Mouse (Mus musculus) Muller cell, postnatal 12 days (primary cell): ENCODE measurements around the gene Psmb5.

Source experiments
- DNase-seq: peaks from one replicate; pipeline ENCODE4 v3.0.0-alpha.2; 2015; ENCODE audit errors: inconsistent ontology term

Psmb5 gene

DNA sequence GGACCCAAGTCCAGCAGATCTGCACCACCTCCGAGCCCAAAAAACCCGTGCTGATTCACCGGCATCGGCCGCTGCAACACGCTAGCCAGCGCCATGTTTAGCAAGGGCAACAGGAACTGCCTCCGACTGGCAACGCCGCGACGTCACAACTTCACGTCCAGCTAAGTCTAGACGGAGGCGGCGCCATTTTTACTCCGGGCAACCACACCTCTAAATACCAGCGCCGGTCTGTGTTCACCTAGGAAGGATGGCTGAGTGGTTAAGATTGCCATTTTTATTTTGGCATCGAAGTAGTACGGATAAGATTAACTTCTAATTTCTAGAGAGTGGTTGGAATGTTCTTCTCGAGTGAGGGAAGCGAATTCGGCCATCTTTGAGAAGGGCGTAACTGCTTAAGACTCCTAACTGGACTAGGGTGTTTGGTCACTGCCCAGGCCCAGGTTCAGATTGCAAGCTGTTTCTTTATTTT, at the start of gene Psmb5:
Gene Psmb5 (minus strand): TSS at position 126 of the 469 bp plus-strand sequence.
- DNase-seq = peak; percentile 85

DNA sequence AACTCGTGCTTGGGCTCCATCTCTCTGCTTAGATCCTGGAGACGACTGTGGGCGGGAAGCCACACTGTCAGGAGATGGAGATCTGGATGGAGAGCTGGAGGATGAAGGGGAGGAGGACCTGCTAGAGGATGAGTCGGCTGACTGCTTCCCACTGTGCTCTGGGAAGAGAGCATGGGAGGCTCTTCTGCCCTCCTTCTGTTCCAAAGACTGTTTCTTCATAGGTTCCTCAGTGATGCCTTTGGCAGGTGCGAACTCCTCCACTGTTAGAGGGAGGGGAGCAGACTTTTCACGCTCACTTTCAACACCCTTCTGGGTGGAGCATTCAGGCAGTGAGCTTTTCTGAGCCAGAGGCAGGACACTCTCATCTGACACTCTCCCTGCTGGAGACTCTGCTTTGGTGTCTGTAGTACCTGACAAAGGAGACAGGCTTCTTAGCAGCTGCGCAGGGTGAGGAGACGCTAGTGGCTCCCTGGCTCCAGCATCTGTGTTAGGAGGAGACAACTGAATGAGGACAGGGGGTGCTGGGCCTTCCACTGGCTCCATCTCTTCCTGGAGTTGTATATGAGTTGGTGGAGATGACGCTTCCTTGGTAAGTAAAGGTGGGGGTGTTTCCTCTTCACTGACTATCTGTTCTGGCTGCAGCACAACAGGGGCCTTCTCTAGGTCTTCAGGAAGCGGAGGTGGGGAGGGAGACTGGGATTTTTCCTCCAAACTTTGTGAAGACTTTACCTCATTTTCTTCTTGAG, 46.8 kb upstream of the Psmb5 start:
- no peak for DNase-seq

DNA sequence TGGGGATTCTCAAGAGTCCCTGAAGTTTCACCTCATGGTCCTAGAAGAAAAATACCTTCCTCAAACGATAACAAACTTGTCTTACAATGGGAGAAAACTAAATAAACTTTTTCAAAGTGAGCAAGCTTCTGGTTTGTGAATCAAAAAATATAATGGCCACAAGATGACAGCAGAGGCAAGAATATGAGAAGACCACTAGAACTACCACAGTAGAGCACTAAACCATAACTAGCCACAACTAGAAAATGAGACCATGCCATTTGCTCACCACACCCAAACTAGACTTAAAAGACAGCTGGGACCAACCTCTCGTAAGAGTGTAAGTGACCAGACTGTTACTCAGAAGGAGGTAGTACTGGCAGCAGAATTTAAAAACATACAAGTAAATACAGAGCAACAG, 42.2 kb upstream of the Psmb5 start:
- no peak for DNase-seq

DNA sequence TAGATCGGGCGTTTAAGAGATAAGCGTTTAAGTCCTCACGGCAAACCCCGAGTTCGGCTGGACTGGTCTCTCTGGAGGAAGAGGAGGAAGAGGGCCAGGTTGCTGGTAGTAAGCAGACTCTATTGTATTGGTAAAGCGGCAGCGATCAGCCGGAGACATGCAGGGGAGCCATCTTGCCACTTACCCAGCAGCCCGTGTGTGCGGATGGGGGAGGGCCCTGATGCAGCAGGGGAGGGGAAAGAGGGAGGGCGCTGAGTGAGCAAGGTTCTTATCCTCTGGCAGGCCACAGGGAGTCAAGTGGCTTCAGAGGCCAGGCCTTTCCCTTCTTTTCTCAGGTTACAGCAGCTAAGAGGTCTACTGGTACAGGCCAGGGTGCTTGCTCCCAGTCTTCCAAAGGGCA, 35.7 kb upstream of the Psmb5 start:
- DNase-seq = peak; percentile 93

DNA sequence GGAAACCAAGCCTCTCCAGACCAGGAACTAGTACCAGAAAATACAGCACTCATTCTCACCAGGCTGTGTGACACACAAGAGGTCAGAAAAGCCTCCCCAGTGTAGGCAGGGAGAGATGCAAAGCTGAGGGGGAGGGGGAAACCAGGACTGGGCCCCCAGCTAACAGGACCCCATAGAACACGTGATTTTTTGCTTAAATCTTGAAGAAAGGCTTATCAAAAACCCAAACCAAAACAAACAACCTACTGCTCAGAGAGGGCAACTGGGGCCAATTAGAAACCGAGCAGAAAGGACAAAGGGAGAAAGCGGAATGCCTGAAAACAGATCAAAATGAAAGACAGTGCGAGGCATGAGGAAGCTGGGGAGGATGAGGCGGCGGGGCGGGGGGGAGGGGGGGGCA, 35.0 kb upstream of the Psmb5 start:
- no peak for DNase-seq

DNA sequence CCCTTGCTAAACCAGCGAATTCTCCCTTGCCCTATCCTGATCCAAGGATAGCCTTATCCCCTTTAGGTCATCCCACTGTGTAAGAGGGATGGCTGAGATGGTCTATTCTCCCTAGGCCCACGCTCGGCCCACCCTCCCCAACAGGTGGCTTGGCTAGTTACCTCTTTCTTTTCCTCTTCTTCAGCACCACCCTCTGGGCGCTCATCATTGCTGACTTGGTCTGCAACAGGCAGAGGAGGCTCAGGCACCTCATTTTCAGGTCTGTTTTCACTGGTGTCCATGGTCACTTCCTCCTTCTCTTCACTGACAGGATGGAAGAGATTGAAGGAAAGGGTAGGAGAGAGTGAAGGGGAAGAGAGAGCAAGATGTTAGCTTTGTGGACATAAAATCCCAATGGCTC, 33.7 kb upstream of the Psmb5 start:
- DNase-seq = no peak

DNA sequence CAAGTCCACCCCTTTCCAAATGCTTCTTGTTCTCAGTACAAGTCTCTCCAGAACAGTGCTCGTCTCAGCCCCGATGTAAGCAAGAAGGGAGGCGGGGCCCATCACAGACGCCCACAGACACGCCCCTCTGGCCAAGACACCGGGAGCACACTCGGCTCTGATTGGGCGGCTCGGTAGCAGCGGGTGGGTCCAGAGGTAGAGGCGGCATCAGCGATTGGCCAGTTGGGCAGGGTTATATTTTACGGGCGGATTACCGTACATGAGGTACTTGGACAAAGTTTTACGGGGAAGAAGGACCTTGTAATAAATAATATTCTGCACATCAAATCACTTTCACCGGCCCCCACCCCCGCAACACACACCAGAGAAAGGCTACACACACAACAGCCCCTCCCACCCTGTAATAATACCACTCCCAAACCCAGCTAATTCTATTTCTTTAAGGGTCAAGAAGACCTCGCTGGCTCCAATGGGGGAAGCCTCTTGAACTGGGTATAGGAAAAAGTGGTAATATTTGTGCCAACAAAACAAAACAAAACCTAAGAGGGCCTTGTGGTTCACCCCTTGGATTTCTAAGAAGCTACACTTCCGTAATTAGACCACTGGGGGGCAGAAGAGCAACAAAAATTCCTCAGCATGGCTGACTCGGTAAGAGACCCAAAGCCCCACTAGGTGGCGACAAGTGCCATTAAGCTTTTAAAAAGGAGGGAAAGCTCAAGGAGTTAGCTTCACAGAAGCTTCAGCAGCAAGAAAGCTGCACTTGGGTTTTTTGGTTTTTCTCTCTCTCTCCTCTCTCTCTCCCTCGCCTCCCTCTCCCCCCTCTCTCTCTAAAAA, 33.0 kb upstream of the Psmb5 start:
- DNase-seq = peak; percentile 75

DNA sequence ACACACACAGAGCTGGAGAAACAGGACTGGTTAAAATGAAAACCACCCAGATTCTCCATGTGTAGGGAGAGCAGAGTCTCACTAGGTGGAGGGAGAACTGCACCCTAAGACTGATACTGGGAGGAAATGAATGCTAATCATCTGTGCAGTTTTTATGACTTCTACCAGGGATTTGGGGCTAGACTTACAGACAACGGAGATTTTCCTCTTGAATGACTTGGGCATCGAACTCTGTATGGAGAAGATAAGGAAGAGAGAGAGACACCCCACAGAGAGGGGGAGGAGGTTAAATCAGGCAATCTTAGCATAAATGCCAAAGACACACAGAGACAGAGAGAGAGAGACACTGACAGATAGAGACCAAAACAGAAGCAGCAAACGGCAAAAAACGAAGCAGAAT, 30.1 kb upstream of the Psmb5 start:
- DNase-seq = no peak

DNA sequence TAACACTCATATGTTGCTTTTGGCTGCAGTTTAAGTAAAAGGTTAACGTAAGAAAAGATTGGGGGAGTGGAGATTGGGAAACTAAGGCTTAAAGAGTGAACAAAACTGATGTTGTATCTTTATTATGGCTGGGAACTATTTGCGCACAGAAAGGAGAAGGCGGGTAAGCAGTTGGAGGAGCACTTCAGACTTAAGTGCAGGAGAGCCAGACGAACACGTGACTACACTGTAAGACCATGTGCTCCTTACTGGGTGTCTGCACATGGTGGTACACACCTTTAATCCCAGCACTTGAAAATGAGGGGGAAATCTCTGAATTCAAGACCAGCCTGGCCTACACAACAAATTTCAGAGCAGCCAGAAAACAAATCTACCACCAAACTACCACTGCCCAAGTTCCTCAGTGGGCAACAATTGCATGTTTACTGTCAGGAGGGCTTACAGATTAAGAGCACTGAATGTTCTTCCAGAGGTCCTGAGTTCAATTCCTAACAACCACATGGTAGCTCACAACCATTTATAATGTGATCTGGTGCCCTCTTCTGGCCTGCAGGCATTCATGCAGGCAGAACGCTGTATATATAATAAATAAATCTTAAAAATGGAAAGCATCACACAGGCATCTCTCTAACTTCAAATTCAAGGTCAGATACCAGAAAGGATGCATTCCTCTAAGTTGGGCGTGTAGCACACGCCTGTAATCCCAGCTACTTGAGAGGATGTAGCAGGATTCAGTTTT, 29.2 kb upstream of the Psmb5 start:
- DNase-seq = no peak

DNA sequence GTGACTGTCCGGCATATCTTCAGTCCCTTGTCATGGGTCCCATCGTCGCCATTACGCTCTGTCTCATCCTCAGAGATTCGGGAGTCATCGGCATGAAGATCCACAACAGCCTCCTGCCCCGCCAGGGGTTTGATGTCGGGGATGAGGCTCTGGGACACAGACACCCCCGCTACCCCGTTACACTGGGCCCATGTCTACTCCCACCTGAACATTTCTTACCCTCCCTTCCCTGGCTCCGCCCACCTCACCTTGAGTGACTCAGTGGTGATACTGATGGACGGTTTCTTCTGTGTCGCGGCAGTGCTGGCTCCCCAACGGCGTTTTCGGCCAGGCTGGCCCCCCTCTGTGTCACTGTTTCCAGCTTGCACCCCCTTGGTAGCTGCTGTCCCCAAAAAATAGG, 28.6 kb upstream of the Psmb5 start:
- DNase-seq = no peak

DNA sequence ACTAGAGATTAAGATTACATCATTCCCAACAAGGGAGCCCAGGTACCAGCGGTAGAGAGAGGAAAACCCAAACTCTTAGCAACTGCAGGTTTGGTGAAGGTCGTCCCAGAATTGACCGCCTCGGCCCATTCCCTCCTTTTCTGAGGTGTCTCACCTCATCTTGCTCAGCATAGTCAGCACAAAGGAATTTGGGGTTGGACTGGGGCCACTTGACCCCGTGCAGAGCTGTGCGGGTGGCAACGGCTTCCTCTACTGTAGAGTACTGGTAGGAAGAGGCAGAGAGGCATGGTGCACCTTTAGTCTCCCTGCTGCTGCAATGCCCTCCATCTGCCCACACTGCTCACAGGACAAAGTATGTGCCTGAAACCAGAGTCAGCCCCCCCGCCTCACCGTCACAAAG, 26.5 kb upstream of the Psmb5 start:
- peak; percentile 32 for DNase-seq

DNA sequence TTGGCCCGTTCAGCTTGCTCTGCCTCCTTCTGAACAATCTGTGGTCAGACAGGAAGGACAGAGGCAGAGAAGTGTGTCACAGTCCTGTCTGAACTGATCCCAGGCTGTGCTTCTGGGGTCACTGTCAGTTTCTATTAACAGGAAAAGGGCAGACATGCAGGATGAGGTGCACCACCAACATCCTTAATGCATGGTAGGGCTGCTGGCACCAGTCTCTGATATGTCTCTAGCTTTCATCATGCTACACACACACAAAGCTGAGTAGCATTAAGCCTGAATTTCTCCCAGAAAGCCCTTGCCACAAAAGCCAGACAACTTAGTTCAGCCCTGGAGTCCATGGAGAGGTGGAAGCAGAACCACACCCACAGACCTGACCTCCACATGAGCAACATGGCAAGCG, 25.2 kb upstream of the Psmb5 start:
- DNase-seq = no peak

DNA sequence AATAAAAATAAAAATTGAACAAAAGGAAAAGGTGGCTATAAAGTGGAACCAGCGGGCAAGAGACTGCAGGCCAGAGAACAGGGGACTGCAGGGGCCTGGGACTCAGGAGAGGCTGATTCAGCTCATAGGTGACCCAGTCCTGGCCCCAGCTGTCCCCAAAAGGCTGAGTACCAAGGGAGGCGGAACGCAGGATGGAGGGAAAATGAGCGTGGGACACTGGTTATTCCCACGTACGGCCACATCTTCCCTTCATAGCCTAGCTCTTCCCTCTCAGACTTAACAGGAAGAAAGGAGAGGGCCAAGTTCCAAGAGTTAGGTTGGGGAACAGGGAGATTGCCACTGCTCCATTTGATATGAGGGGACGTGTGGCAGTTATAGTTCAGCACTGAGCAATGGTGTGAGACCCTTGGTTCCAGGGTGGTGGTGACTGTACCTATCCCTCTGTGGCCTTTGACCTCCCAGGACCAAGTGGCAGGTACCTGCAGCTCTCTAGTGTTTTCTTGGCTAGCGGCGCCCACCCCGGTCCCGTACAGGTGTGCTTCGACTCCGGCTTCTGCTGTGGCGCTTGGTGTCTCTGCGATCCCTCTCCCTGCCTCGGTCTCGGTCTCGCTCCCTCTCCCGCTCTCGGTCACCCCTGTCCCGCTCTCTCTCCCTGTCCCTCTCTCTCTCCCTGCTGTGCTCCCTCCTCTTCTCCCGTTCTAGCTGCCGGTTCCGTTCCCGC, 24.6 kb upstream of the Psmb5 start:
- DNase-seq = no peak

DNA sequence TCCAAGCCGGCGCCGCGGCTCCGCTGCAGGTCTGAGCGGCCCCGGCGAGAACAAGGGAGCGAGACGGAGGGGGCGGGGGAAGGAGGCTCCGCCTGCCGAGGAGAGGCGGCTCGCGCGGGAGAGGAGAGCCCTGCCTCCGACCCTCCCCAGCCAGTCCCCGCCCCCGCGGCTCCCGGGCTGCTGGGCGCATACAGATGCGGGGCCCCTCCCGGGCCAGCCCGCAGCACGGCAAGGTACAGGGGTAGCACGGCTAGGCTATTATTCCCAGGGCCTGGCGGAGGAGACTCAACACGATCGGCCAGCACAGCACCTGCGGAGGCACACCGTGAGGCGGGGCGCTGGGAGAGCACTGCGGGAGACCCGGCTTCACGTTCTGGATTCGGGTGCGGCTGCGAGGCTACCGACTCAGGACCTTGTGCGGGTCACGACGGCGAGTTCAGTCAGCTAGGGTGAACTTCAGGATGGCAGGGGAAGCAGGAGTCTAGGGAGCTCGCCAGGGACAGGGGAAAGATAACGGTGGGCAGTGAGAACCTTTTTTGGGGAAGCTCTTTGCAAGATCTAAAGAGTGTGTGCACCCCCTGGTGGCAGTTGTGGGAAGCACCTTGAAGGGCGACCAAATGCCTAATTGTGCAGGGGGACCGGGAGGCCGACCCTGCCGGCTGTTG, 23.6 kb upstream of the Psmb5 start, which contains the start of gene Cdh24:
Gene Cdh24 (minus strand): TSS at position 60 of the 665 bp plus-strand sequence.
- DNase-seq = peak; percentile 94

DNA sequence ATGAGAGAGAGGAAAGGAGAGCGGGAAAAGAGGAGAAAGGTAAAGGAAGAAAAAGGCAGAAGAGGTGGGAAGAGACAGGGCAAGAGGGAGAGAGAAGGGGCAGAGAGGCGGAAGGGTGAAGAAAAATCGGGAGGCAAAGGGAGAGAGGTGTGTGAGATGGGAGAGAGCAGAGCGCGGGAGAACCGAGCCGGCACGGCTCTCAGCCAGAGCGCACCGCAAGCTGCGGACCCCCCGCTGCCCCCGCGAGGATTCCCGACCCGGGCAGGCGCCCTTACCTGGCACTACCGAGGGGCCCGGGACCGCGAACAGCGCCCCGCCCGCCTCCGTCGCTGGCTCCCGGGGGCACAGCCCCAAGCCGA, 23.1 kb upstream of the Psmb5 start, which contains the start of gene Gm17606:
Gene Gm17606 (plus strand): TSS at position 7 of the 359 bp plus-strand sequence.
- no peak for DNase-seq

DNA sequence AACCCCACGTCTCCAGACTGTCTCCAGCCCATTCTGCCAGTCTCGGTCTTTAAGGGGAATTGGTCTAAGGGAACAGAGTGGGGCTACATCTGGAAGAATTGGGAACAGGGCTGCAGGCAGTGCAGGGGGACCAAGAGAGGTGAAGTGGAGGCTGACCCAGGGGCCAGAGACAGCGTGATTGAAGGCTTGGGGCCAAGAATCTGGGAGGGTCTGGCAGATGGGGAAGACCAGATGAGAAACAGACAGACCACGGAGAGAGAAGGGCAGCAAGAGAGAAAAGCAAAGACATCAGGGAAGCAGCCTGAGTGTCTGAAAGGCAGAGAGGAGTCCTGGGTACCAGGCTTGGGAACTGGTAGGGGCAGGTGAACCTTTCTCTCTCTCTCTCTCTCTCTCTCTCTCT, 22.3 kb upstream of the Psmb5 start:
- DNase-seq = no peak

DNA sequence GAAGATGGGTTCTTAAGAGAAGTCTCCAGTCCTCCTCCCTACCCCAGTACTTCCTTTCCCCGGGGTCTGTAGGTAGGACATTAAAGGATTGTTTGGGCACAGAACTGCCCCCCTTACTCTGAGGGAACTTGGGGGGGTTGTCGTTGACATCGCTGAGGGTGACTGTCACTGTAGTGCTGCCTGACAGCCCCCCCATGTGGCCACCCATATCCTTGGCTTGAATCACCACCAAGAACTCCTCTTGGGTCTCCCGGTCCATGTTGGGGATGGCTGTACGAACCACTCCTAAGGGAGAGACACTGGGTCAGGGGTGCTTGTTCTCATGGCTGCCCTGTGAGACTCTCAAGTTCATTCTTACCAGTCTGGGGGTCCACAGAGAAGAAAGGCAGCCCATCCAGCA, 20.4 kb upstream of the Psmb5 start:
- DNase-seq = no peak

DNA sequence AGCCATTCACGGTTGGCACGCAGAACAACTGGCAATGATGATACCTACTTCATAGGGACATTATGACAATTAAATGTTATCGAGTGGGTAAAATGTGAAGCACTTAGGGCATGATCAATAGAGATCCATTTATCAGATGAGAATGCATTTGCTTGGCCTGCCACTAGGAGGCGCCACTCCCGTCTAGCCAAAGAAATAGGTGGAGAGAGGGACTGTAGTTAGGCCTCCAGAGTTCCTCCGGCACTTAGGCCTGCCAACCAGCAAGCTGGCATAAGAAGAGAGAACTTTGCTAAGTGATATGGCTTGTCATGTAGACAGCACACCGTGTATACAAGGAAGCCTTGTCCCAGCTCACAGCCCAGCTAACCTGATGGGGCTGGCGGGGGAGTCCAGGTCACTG, 19.1 kb upstream of the Psmb5 start:
- no peak for DNase-seq

DNA sequence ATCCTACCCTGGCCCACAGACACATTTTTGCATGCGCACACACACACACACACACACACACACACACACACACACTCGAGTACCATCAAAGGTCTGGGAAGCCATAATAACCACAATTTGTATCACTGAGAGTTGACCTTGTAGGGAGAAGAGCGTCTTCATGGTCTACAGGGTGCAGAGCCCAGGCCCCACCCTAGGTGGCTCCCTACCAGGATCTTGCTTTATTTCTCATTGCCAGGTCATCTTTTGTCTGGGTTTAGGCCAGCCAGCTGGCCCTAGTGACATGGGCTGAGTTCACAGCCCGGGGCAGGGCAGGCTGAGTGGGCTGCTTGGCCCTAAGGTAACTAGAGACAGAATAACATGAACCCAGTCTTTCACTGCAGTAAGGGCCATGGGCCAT, 16.4 kb upstream of the Psmb5 start:
- DNase-seq = no peak

DNA sequence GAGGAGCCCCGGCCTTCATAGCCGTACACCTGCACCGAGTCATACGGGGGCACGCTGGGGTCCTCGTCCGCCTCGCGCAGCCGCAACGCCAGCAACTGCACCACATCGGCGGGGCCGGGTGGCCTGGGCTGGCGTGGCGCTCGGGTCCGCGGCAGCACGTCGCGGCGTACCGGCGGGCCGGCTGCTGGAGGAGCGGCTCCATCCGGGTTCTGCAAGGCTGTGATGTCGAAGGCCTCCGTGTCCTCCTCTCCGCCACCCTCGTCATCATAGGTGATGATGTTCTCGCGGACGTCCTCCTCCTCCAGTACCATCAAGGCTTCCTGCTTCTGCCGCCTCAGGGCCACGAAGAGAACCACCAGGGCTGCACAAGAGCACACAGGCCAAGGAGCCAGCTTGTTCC, 14.4 kb upstream of the Psmb5 start:
- DNase-seq = no peak

DNA sequence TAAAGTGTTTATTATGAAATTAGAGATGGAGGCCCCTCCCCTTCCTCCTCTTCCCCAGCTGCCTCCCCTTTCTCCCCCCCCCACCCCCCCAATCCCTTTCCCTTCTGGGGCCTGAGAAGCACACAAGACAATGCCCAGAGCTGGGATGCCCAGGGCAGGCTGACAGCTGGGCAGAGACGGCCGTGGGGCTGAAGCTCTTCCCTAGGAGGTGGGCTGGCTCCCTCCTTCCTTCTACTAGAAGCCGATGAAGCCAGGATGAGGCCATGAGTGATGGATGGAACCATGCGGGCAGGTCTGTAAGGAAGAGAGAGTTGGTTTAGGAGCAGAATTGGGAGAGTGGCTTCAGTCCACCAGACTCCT, 13.4 kb upstream of the Psmb5 start:
- no peak for DNase-seq
